Mouse (Mus musculus) myocyte (in vitro differentiated cells): ENCODE measurements at regions not wholly inside any gene's neighbourhood (a gene's known extent, or its start where the extent isn't known, plus 50 kb on each side); places are given as distances from the start of the nearest gene placed in this dataset.

ENCODE experiments used
- CEBPB ChIP-seq: IDR thresholded peaks from 2 replicates; pipeline ENCODE4 v1.6.1; 2011; ENCODE audit warnings: mild to moderate bottlenecking, moderate library complexity; ENCODE audit not compliant: poor library complexity, insufficient read depth, severe bottlenecking
- E2F4 ChIP-seq: IDR thresholded peaks from one replicate; pipeline ENCODE4 v1.6.1; 2011; ENCODE audit warnings: mild to moderate bottlenecking, control low read depth, moderate library complexity; ENCODE audit not compliant: insufficient read depth
- MAX ChIP-seq: IDR thresholded peaks from one replicate; pipeline ENCODE4 v1.6.1; 2011; ENCODE audit warnings: low read depth, mild to moderate bottlenecking, control low read depth
- POLR2A ChIP-seq: IDR thresholded peaks from one replicate; pipeline ENCODE4 v1.6.1; 2011; ENCODE audit warnings: low read depth, mild to moderate bottlenecking, control low read depth, moderate library complexity; ENCODE audit not compliant: insufficient read length
- POLR2AphosphoS2 ChIP-seq: IDR thresholded peaks from one replicate; pipeline ENCODE4 v1.6.1; 2011; ENCODE audit warnings: low read depth, control low read depth; ENCODE audit not compliant: insufficient read length
- TCF12 ChIP-seq: IDR thresholded peaks from one replicate; pipeline ENCODE4 v1.6.1; 2011; ENCODE audit warnings: mild to moderate bottlenecking, control low read depth; ENCODE audit not compliant: poor library complexity, insufficient read depth, severe bottlenecking

GRCm38 (mm10) chr15:36931460-36931859 is 76.1 kb downstream of the Zfp706 start:
- TF ChIP-seq POLR2A, result no peak
- no peak for TF ChIP-seq CEBPB
- no peak for TF ChIP-seq POLR2AphosphoS2
- no peak for TF ChIP-seq E2F4
- TF ChIP-seq TCF12, result no peak
- TF ChIP-seq MAX, result no peak
